Mouse (Mus musculus): ENCODE data around the gene Gga3. TPM values are rescaled to one million over a fixed set of nuclear protein-coding genes. Genes with fewer than 3 reads are reported as not detected.
A peak's percentile ranks its signal among the peaks of the same experiment; 100 is the strongest.

Gene Gga3
- polyA plus RNA-seq, 1 experiment, result 14.7 TPM

- 2% methylated on average over 60 of the region's 70 CpGs for WGBS
- H3K4me1 ChIP-seq (ENCODE audit: control insufficient read depth, insufficient read depth, insufficient read length, low read length), result no peaks in the 10 kb centered on the region; the same call in 1 of the 2 replicates
- H3K36me3 ChIP-seq (ENCODE audit: control insufficient read depth, insufficient read depth, low read length), result peaks cover 23% of the 10 kb centered on the region
- peak within 1 kb of the TSS; percentile 85 for H3K4me3 ChIP-seq (ENCODE audit: low read depth, low read length)
- H3K27ac ChIP-seq (ENCODE audit: insufficient read depth, low read depth, low read length), result peak within 1 kb of the TSS; percentile 90
- TF ChIP-seq CTCF (IDR thresholded peaks at IDR 0.05; ENCODE audit: extremely low read depth, insufficient read length, insufficient replicate concordance, low read depth, low read length), result no peak
- peak; percentile 41 for TF ChIP-seq POLR2A (IDR thresholded peaks at IDR 0.05; ENCODE audit: low read depth, low read length)
- H3K27me3 ChIP-seq (ENCODE audit: control insufficient read depth, insufficient read depth, low read length), result no peaks in the 10 kb centered on the region
Measured at GRCm38 (mm10) chr11:115536038-115536681, 67.7 kb downstream of the Gga3 start, which contains the start of gene Sumo2. TSS of gene Sumo2 (minus strand) at chr11:115536276.

DNA sequence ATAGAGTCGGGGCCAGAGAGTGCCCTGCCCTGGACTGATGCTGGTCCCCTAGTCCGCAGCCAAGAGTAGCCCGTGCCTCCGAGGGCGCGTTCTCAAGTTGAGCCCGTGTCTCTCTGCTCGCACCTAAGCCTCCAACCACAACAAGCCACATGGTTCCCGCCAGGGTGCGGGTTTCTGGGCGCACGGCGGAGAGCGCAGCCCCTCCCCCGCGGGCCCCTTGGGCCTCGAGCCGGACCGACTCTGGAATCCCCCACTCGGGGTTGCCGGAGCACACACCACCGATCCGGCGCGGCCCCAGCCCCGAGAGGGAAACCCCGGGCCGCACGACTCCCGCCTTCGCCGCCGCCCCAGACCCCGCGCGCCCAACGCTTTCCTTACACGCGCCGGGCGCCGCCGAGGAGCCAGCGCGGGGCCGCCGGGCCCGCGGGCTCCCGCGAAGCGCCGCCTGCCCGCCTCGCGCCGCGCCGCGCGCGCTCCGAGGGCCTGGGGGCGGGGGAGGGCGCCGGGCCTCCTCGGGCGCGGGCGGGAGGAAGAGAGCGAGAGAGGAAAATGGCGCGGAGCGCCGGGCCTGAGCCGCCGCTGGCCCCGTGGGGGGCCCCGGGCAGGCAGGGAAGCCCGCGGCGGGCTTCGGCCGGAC, 68.3 kb downstream of the Gga3 start:
- peak overlapping the region; percentile 90 for H3K27ac ChIP-seq (ENCODE audit: insufficient read depth, low read depth, low read length)
- TF ChIP-seq CTCF (IDR thresholded peaks at IDR 0.05; ENCODE audit: extremely low read depth, insufficient read length, insufficient replicate concordance, low read depth, low read length) (no peak), POLR2A (IDR thresholded peaks at IDR 0.05; ENCODE audit: low read depth, low read length) (no peak)
- H3K36me3 ChIP-seq (ENCODE audit: control insufficient read depth, insufficient read depth, low read length), result peaks cover 23% of the 10 kb centered on the region
- no peaks in the 10 kb centered on the region; the same call in 1 of the 2 replicates for H3K4me1 ChIP-seq (ENCODE audit: control insufficient read depth, insufficient read depth, insufficient read length, low read length)
- no peaks in the 10 kb centered on the region for H3K27me3 ChIP-seq (ENCODE audit: control insufficient read depth, insufficient read depth, low read length)
- WGBS, result under 1% methylated on average over 82 of the region's 84 CpGs
- peak overlapping the region; percentile 85 for H3K4me3 ChIP-seq (ENCODE audit: low read depth, low read length)

DNA sequence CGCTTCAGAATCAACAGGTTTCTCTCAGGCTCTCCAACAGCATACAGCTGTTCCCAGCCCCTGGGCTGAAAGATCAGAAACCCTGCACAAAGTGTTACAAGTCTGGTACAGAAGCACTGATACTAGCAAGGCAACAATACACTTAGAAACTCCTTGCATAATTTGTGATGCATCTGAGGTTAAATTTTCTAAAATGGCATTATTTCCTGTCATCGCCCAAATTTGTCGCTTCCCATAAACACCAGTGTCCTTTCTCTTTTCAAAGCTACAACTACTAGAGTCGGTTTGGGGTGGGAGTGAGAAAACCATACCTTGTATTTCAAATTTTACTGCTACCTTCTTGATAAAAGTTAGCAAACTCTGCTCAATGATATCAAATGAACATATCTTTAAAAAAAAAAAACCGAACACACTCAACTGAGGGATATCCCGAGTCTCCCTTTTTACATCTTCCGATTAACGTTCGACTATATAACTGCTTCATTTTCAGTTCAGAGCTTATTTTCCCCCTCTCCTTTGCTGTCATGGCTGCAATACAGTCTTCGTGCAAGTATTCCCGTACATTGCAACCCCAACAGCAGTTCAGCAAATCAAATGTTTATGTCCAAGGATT, 69.0 kb downstream of the Gga3 start:
- 1% methylated on average over 11 of the region's 11 CpGs for WGBS
- Histone ChIP-seq H3K27me3 (ENCODE audit: control insufficient read depth, insufficient read depth, low read length) (no peaks in the 10 kb centered on the region), H3K4me1 (ENCODE audit: control insufficient read depth, insufficient read depth, insufficient read length, low read length) (no peaks in the 10 kb centered on the region; the same call in 1 of the 2 replicates), H3K36me3 (ENCODE audit: control insufficient read depth, insufficient read depth, low read length) (peaks cover 27% of the 10 kb centered on the region), H3K27ac (ENCODE audit: insufficient read depth, low read depth, low read length) (peak overlapping the region; percentile 76), H3K4me3 (ENCODE audit: low read depth, low read length) (peak overlapping the region; percentile 85)
- TF ChIP-seq CTCF (IDR thresholded peaks at IDR 0.05; ENCODE audit: extremely low read depth, insufficient read length, insufficient replicate concordance, low read depth, low read length), result no peak
- no peak for TF ChIP-seq POLR2A (IDR thresholded peaks at IDR 0.05; ENCODE audit: low read depth, low read length)

Other genes starting within 250 kb of the Gga3 start
- gene Hid1, start 236.3 kb downstream of the Gga3 start, polyA plus RNA-seq (2012; rRNA removed), result 30.2 and 37.6 TPM in 2 replicates
- 3.8 and 4.2 TPM in 2 replicates for gene Cdr2l, start 222.1 kb downstream of the Gga3 start, polyA plus RNA-seq (2012; rRNA removed)
- 42.0 and 45.8 TPM in 2 replicates for gene Mrpl58, start 200.3 kb downstream of the Gga3 start, polyA plus RNA-seq (2012; rRNA removed)
- gene Atp5h, start 184.1 kb downstream of the Gga3 start, polyA plus RNA-seq (2012; rRNA removed), result 50.8 and 61.5 TPM in 2 replicates
- 13.4 and 27.3 TPM in 2 replicates for gene Kctd2, start 183.9 kb downstream of the Gga3 start, polyA plus RNA-seq (2012; rRNA removed)
- gene Trim80, start 163.5 kb downstream of the Gga3 start, polyA plus RNA-seq (2012; rRNA removed), result 1.5 and 4.7 TPM in 2 replicates
- 98.7 and 220 TPM in 2 replicates for gene Slc16a5, start 141.6 kb downstream of the Gga3 start, polyA plus RNA-seq (2012; rRNA removed)
- gene Armc7, start 128.4 kb downstream of the Gga3 start, polyA plus RNA-seq (2012; rRNA removed), result 13.2 and 16.3 TPM in 2 replicates
- gene Nt5c, start 112.2 kb downstream of the Gga3 start, polyA plus RNA-seq (2012; rRNA removed), result 56.8 and 132 TPM in 2 replicates
- 210 and 430 TPM in 2 replicates for gene Jpt1, start 89.7 kb downstream of the Gga3 start, polyA plus RNA-seq (2012; rRNA removed)
- gene Sumo2, start 67.8 kb downstream of the Gga3 start, polyA plus RNA-seq (2012; rRNA removed), result 3.6 and 7.0 TPM in 2 replicates
- 12.6 and 16.8 TPM in 2 replicates for gene Nup85, start 39.6 kb downstream of the Gga3 start, polyA plus RNA-seq (2012; rRNA removed)
- gene Mrps7, start 126 bp downstream of the Gga3 start, polyA plus RNA-seq (2012; rRNA removed), result 11.8 and 13.3 TPM in 2 replicates
- gene Mif4gd, start 8.9 kb upstream of the Gga3 start, polyA plus RNA-seq (2012; rRNA removed), result 49.4 and 108 TPM in 2 replicates
- 11.3 and 19.6 TPM in 2 replicates for gene Slc25a19, start 24.2 kb upstream of the Gga3 start, polyA plus RNA-seq (2012; rRNA removed)
- 13.0 and 34.8 TPM in 2 replicates for gene Grb2, start 104.5 kb upstream of the Gga3 start, polyA plus RNA-seq (2012; rRNA removed)
- 48.2 and 132 TPM in 2 replicates for gene Tmem94, start 161.4 kb upstream of the Gga3 start, polyA plus RNA-seq (2012; rRNA removed)
- gene Caskin2, start 209.6 kb upstream of the Gga3 start, polyA plus RNA-seq (2012; rRNA removed), result 26.1 and 52.6 TPM in 2 replicates
- gene Tsen54, start 210.7 kb upstream of the Gga3 start, polyA plus RNA-seq (2012; rRNA removed), result 24.3 and 40.8 TPM in 2 replicates
- gene Llgl2, start 220.0 kb upstream of the Gga3 start, polyA plus RNA-seq (2012; rRNA removed), result 140 and 268 TPM in 2 replicates